Mouse (Mus musculus): Measurements from ENCODE around the gene Icosl. TPM values are rescaled to one million over a fixed set of nuclear protein-coding genes. Genes with fewer than 3 reads are reported as not detected.

Icosl gene
- total and polyA plus RNA-seq, 2 experiments from 2014 or later, result 0.85 to 1.8 TPM

DNA sequence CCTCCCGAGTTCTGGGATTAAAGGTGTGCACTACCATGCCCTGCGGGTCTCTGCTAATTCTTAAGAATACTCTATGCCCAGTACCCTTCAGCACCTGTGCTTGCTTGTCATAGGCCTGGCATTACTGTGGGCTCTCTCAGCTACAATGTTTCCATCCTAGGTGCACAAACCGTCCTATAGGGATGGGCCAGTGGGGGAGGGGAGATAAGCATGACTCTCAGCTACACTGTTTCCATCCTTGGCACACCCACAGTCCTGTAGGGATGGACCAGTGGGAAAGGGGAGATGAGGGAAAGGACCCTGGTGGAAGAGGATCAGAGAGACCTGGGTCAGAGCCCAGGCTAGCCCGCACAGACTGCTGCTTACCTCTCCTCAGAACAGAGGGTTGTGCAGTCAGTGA lies 32.0 kb upstream of the Icosl start:
- no peak overlapping the region for H3K9ac ChIP-seq (replicated peaks; ENCODE audit: low read length, poor library complexity, severe bottlenecking)
- H3K4me1 ChIP-seq (ENCODE audit: insufficient read depth, low read length), result no peaks in the 10 kb centered on the region
- no peaks in the 10 kb centered on the region for H3K27me3 ChIP-seq (ENCODE audit: insufficient read depth, low read length)
- no peak for DNase-seq (ENCODE audit: low spot score)
- H3K36me3 ChIP-seq (ENCODE audit: insufficient read depth, low read length), result no peaks in the 10 kb centered on the region
- no peak overlapping the region for H3K27ac ChIP-seq (ENCODE audit: low read depth, low read length)
- no peak overlapping the region for H3K4me2 ChIP-seq (ENCODE audit: low read depth, low read length, poor library complexity, severe bottlenecking)
- no peak for TF ChIP-seq CTCF (IDR thresholded peaks at IDR 0.05)
- no peak for ATAC-seq (ENCODE audit: low FRiP score)
- 86% methylated on average over 4 of the region's 4 CpGs for WGBS
- no peaks in the 10 kb centered on the region for H3K9me3 ChIP-seq (ENCODE audit: low read length)
- no peak overlapping the region for H3K4me3 ChIP-seq (ENCODE audit: low read depth, low read length)

GRCm38 (mm10) chr10:78041647-78042046 lies 27.5 kb upstream of the Icosl start, which contains the start of gene Dnmt3l:
TSS of gene Dnmt3l (plus strand) at chr10:78041947.
- H3K4me1 ChIP-seq (ENCODE audit: insufficient read depth, low read length), result no peaks in the 10 kb centered on the region
- no peak within 1 kb of the TSS for H3K4me3 ChIP-seq (ENCODE audit: low read depth, low read length)
- no peak within 1 kb of the TSS for H3K9ac ChIP-seq (replicated peaks; ENCODE audit: low read length, poor library complexity, severe bottlenecking)
- ATAC-seq (ENCODE audit: low FRiP score), result no peak
- 92% methylated on average over 5 of the region's 5 CpGs for WGBS
- no peak for TF ChIP-seq CTCF (IDR thresholded peaks at IDR 0.05)
- H3K27ac ChIP-seq (ENCODE audit: low read depth, low read length), result no peak within 1 kb of the TSS
- H3K36me3 ChIP-seq (ENCODE audit: insufficient read depth, low read length), result no peaks in the 10 kb centered on the region
- H3K9me3 ChIP-seq (ENCODE audit: low read length), result no peaks in the 10 kb centered on the region
- DNase-seq (ENCODE audit: low spot score), result no peak
- H3K27me3 ChIP-seq (ENCODE audit: insufficient read depth, low read length), result no peaks in the 10 kb centered on the region
- H3K4me2 ChIP-seq (ENCODE audit: low read depth, low read length, poor library complexity, severe bottlenecking), result no peak within 1 kb of the TSS

DNA sequence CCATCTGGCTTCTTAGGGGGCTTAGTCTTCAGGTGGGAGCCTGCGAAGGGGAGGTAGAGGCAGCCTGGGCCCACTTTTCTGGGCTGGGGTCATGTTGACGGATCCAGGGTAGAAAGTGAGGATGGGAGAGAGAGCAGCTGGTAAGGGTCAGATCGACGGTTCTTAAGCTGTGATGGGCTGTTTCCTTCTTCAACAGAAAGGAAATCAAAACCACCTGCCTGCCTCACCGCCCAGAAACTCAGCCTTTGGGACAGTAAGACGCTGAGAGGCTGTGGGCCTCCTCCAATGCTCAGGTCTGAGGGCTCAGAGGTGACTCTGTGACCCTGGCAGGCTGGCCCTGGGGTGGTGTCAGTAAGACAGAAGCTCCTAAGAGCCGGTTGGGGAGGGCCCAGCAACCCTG lies 27.0 kb upstream of the Icosl start:
- no peaks in the 10 kb centered on the region for H3K36me3 ChIP-seq (ENCODE audit: insufficient read depth, low read length)
- no peaks in the 10 kb centered on the region for H3K4me1 ChIP-seq (ENCODE audit: insufficient read depth, low read length)
- DNase-seq (ENCODE audit: low spot score), result no peak
- H3K9ac ChIP-seq (replicated peaks; ENCODE audit: low read length, poor library complexity, severe bottlenecking), result no peak overlapping the region
- TF ChIP-seq CTCF (IDR thresholded peaks at IDR 0.05), result no peak
- WGBS, result 90% methylated on average over 7 of the region's 7 CpGs
- no peaks in the 10 kb centered on the region for H3K9me3 ChIP-seq (ENCODE audit: low read length)
- H3K4me2 ChIP-seq (ENCODE audit: low read depth, low read length, poor library complexity, severe bottlenecking), result no peak overlapping the region
- H3K27me3 ChIP-seq (ENCODE audit: insufficient read depth, low read length), result no peaks in the 10 kb centered on the region
- no peak for ATAC-seq (ENCODE audit: low FRiP score)
- no peak overlapping the region for H3K4me3 ChIP-seq (ENCODE audit: low read depth, low read length)
- no peak overlapping the region for H3K27ac ChIP-seq (ENCODE audit: low read depth, low read length)

DNA sequence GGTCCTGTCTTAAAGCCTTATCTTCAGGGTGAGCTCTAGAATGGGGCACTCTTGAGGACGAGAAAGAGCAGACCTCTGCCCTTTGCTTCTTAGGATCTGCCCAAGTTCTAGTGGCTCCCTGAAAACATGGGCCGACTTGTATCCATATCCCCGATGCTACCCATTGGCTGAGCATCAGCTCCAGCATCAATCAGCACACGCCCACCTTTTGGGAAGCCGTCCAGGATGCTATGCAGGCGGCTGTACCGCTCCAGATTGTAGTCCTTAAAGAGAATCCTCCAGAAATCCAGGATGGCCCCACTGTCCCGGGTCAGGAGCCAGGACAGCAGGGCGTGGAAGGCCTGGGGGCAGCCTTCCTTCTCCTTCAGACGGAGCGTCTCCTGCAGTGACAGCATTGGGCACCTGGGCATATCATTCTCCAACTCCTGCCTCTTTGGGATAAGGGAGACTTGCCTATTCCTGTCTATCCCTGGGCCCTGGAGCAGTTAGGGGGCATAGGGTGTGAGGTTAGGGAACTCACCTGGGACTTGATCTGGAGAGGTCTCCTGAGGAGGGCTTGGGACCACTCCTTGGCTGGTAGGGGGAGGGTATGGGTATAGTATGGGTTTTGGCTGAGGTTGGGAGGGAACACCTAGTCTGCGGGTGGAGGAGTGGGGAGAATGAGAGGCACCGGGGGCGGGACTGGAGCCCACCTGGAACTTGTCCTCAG lies 26.3 kb upstream of the Icosl start:
- H3K27ac ChIP-seq (ENCODE audit: low read depth, low read length), result no peak overlapping the region
- H3K27me3 ChIP-seq (ENCODE audit: insufficient read depth, low read length), result no peaks in the 10 kb centered on the region
- H3K9ac ChIP-seq (replicated peaks; ENCODE audit: low read length, poor library complexity, severe bottlenecking), result 0 out of 2 replicates have a peak overlapping the region, but pooled peaks have one; percentile 14
- TF ChIP-seq CTCF (IDR thresholded peaks at IDR 0.05), result no peak
- H3K36me3 ChIP-seq (ENCODE audit: insufficient read depth, low read length), result no peaks in the 10 kb centered on the region
- H3K4me2 ChIP-seq (ENCODE audit: low read depth, low read length, poor library complexity, severe bottlenecking), result peak overlapping the region; percentile 51
- 59% methylated on average over 14 of the region's 14 CpGs for WGBS
- ATAC-seq (ENCODE audit: low FRiP score) (peak; percentile 54; the same call in 1 of the 2 replicates), DNase-seq (ENCODE audit: low spot score) (no peak)
- H3K4me3 ChIP-seq (ENCODE audit: low read depth, low read length), result peak overlapping the region; percentile 28
- no peaks in the 10 kb centered on the region for H3K4me1 ChIP-seq (ENCODE audit: insufficient read depth, low read length)
- H3K9me3 ChIP-seq (ENCODE audit: low read length), result no peaks in the 10 kb centered on the region

- Histone ChIP-seq H3K27ac (ENCODE audit: low read depth, low read length) (no peak within 1 kb of the TSS), H3K4me2 (ENCODE audit: low read depth, low read length, poor library complexity, severe bottlenecking) (peak within 1 kb of the TSS; percentile 51), H3K36me3 (ENCODE audit: insufficient read depth, low read length) (no peaks in the 10 kb centered on the region), H3K9me3 (ENCODE audit: low read length) (no peaks in the 10 kb centered on the region), H3K4me1 (ENCODE audit: insufficient read depth, low read length) (no peaks in the 10 kb centered on the region), H3K9ac (replicated peaks; ENCODE audit: low read length, poor library complexity, severe bottlenecking) (0 out of 2 replicates have a peak within 1 kb of the TSS, but pooled peaks have one; percentile 14), H3K4me3 (ENCODE audit: low read depth, low read length) (peak within 1 kb of the TSS; percentile 28), H3K27me3 (ENCODE audit: insufficient read depth, low read length) (no peaks in the 10 kb centered on the region)
- ATAC-seq (ENCODE audit: low FRiP score) (peak; percentile 56; the same call in 1 of the 2 replicates), DNase-seq (ENCODE audit: low spot score) (peak; percentile 50)
- WGBS, result 3% methylated on average over 26 of the region's 27 CpGs
- TF ChIP-seq CTCF (IDR thresholded peaks at IDR 0.05), result peak; percentile 81
Observed at GRCm38 (mm10) chr10:78043406-78043836, 25.7 kb upstream of the Icosl start, which contains the start of gene Aire. TSS of gene Aire (minus strand) at chr10:78043610.

GRCm38 (mm10) chr10:78044531-78044930 lies 24.6 kb upstream of the Icosl start:
- H3K27me3 ChIP-seq (ENCODE audit: insufficient read depth, low read length), result no peaks in the 10 kb centered on the region
- no peak overlapping the region for H3K4me2 ChIP-seq (ENCODE audit: low read depth, low read length, poor library complexity, severe bottlenecking)
- DNase-seq (ENCODE audit: low spot score), result no peak
- no peak for TF ChIP-seq CTCF (IDR thresholded peaks at IDR 0.05)
- ATAC-seq (ENCODE audit: low FRiP score), result no peak
- H3K9me3 ChIP-seq (ENCODE audit: low read length), result no peaks in the 10 kb centered on the region
- H3K9ac ChIP-seq (replicated peaks; ENCODE audit: low read length, poor library complexity, severe bottlenecking), result no peak overlapping the region
- H3K36me3 ChIP-seq (ENCODE audit: insufficient read depth, low read length), result no peaks in the 10 kb centered on the region
- 73% methylated on average over 1 of the region's 1 CpGs for WGBS
- H3K4me3 ChIP-seq (ENCODE audit: low read depth, low read length), result no peak overlapping the region
- H3K4me1 ChIP-seq (ENCODE audit: insufficient read depth, low read length), result no peaks in the 10 kb centered on the region
- H3K27ac ChIP-seq (ENCODE audit: low read depth, low read length), result no peak overlapping the region
